Mouse (Mus musculus) kidney, adult 2 months (tissue): ENCODE results near the gene Dnah8.

Source experiments
- CTCF ChIP-seq: fragments of 200-500 bp; conservative IDR thresholded peaks from 2 replicates; pipeline ENCODE4 v1.5.1; 2011; ENCODE audit warnings: low read depth, mild to moderate bottlenecking, control low read depth, low read length, moderate library complexity, mixed read lengths; ENCODE audit not compliant: insufficient read depth, insufficient read length
- POLR2A ChIP-seq: fragments of 200-500 bp; IDR thresholded peaks from one replicate; pipeline ENCODE4 v1.6.1; 2011; ENCODE audit warnings: low read depth, low read length, control low read depth

GRCm38 (mm10) chr17:30581201-30581600 lies 43.0 kb upstream of the Dnah8 start:
- TF ChIP-seq CTCF (no peak), POLR2A (no peak)
